ENCODE assay signal across 8 mouse cellular contexts in the genomic region with DNA sequence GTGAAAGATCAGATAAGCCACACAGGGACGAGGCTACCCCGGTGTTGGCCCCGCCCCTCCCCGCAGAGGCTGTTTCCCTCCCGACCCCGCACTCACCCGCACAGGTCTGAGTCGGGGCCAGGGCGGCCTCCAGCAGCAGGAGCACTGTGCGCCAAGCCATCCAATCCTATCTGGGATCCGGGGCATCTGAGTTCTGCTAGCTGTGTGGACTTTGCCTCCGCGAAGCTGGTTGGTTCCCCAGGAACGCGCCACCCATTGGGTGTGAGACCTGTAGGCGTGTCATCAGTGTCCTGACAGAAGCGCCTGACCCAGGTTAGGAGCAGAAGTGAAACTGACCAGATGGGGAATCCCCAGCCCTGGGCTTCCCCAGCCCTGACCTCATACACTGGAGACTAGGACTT. TPM values are rescaled to one million over a fixed set of nuclear protein-coding genes. Genes with fewer than 3 reads are reported as not detected.
DNase-seq lines count a peak whose midpoint lies in the region; ATAC-seq and TF ChIP-seq lines count a peak whose summit lies in the region.

No protein-coding gene starts in this region.

- under 1% methylated on average over 17 of the region's 17 CpGs for WGBS in kidney, adult 2 months
- WGBS in lung, embryonic 15.5 days, result 1% methylated on average over 16 of the region's 17 CpGs

- no peak overlapping the region for H3K9ac ChIP-seq in lung, embryonic 15.5 days

- peak; percentile 44; the same call in 1 of the 2 replicates for ATAC-seq in lung, embryonic 15.5 days (ENCODE audit: borderline replicate concordance, extremely low read depth, low FRiP score, low TSS enrichment)
- ATAC-seq in neutrophil, adult 5-6 weeks (ENCODE audit: extremely low read depth, insufficient number of reproducible peaks, low FRiP score, poor library complexity, severe bottlenecking), result peak; percentile 94

- peaks cover 12% of the 10 kb centered on the region; the same call in 1 of the 2 replicates for H3K4me1 ChIP-seq in kidney, adult 2 months (ENCODE audit: control insufficient read depth, insufficient read depth, low read length)
- peaks cover 37% of the 10 kb centered on the region for H3K4me1 ChIP-seq in lung, embryonic 15.5 days

- TF ChIP-seq CTCF in kidney, adult 2 months (conservative IDR thresholded peaks at IDR 0.05; ENCODE audit: insufficient read depth, insufficient read length, low read depth, low read length), result no peak

- no peaks in the 10 kb centered on the region for H3K27me3 ChIP-seq in kidney, adult 2 months (replicated peaks; ENCODE audit: control insufficient read depth, insufficient read depth, low read length)
- peaks cover 46% of the 10 kb centered on the region for H3K27me3 ChIP-seq in lung, embryonic 15.5 days

- peak overlapping the region; percentile 62 for H3K4me2 ChIP-seq in lung, embryonic 15.5 days

- peak overlapping the region; percentile 77 for H3K27ac ChIP-seq in kidney, adult 2 months (ENCODE audit: insufficient read depth, low read depth, low read length)
- H3K27ac ChIP-seq in lung, embryonic 15.5 days, result no peak overlapping the region

- DNase-seq in A20 (ENCODE audit: low read depth, low spot score), result peak; percentile 97
- peak; percentile 81 for DNase-seq in ZHBTc4 (ENCODE audit: low read depth, low spot score)
- peak; percentile 48 for DNase-seq in embryo, embryonic 9.5 days (ENCODE audit: extremely low spot score)
- peak; percentile 89 to 95 for DNase-seq in heart, adult 9 months (ENCODE audit: low spot score in 2 of 2)
- DNase-seq in kidney, adult 2 months, result peak; percentile 97
- peak; percentile 65 to 83 for DNase-seq in urinary bladder, postnatal 36 days (ENCODE audit: low spot score in 2 of 2)

- H3K9me3 ChIP-seq in lung, embryonic 15.5 days, result no peaks in the 10 kb centered on the region

- no peaks in the 10 kb centered on the region for H3K36me3 ChIP-seq in kidney, adult 2 months (ENCODE audit: control insufficient read depth, insufficient read depth, low read length)
- H3K36me3 ChIP-seq in lung, embryonic 15.5 days, result no peaks in the 10 kb centered on the region

- peak overlapping the region; percentile 61 for H3K4me3 ChIP-seq in kidney, adult 2 months (ENCODE audit: insufficient read depth, low read depth, low read length)
- peak overlapping the region; percentile 34 for H3K4me3 ChIP-seq in lung, embryonic 15.5 days

- peak; percentile 77 for TF ChIP-seq POLR2A in kidney, adult 2 months (IDR thresholded peaks at IDR 0.05; ENCODE audit: low read depth, low read length)

RNA-seq across cellular contexts. Expression of a gene that starts 21.5 kb away (rescaled TPM):
- 1,162 and 1,255 TPM in 2 replicates for polyA plus RNA-seq in kidney, adult 2 months (2012; rRNA removed)
- 49.7 and 69.2 TPM in 2 replicates for polyA plus RNA-seq in lung, embryonic 15.5 days (2015; fragmentation: Nextera tagmentation; extraction: Ambion mirVana)
- 1,803 and 2,030 TPM in 2 replicates for total RNA-seq in neutrophil, adult 5-6 weeks (2017)

RNA-seq across cellular contexts. Expression of a gene that starts 22.8 kb away (rescaled TPM):
- polyA plus RNA-seq in kidney, adult 2 months (2012; rRNA removed), result 342 and 406 TPM in 2 replicates
- polyA plus RNA-seq in lung, embryonic 15.5 days (2015; fragmentation: Nextera tagmentation; extraction: Ambion mirVana), result 1,650 and 1,822 TPM in 2 replicates
- total RNA-seq in neutrophil, adult 5-6 weeks (2017), result 780 and 810 TPM in 2 replicates

RNA-seq across cellular contexts. Expression of a gene that starts 23.0 kb away (rescaled TPM):
- 54.2 and 60.5 TPM in 2 replicates for polyA plus RNA-seq in kidney, adult 2 months (2012; rRNA removed)
- 49.3 and 55.4 TPM in 2 replicates for polyA plus RNA-seq in lung, embryonic 15.5 days (2015; fragmentation: Nextera tagmentation; extraction: Ambion mirVana)
- 31.5 and 40.8 TPM in 2 replicates for total RNA-seq in neutrophil, adult 5-6 weeks (2017)

RNA-seq across cellular contexts. Expression of a gene that starts 27.3 kb away (rescaled TPM):
- polyA plus RNA-seq in kidney, adult 2 months (2012; rRNA removed), result 6.7 and 7.8 TPM in 2 replicates
- 3.8 and 4.3 TPM in 2 replicates for polyA plus RNA-seq in lung, embryonic 15.5 days (2015; fragmentation: Nextera tagmentation; extraction: Ambion mirVana)
- 7.1 and 7.7 TPM in 2 replicates for total RNA-seq in neutrophil, adult 5-6 weeks (2017)

RNA-seq across cellular contexts. Expression of a gene that starts 38.2 kb away (rescaled TPM):
- 15.3 and 16.0 TPM in 2 replicates for polyA plus RNA-seq in kidney, adult 2 months (2012; rRNA removed)
- polyA plus RNA-seq in lung, embryonic 15.5 days (2015; fragmentation: Nextera tagmentation; extraction: Ambion mirVana), result 33.1 and 34.2 TPM in 2 replicates
- 16.1 and 24.2 TPM in 2 replicates for total RNA-seq in neutrophil, adult 5-6 weeks (2017)

Comparison
In these comparisons a context has a peak if more than half of its experiments do, and no peak if none do; other contexts are left out.
1. RNA of a gene that starts 21.5 kb away (polyA plus RNA-seq): 1,162 to 1,255 TPM in kidney, adult 2 months; 49.7 to 69.2 TPM in lung, embryonic 15.5 days; every median in the first group is over 10 times any median in the second.
2. Peak in every context shown above with its lines, with median percentiles within 50 percentile points of each other: DNase-seq.